Mouse (Mus musculus): Measurements from ENCODE around the gene Pdap1. TPM values are rescaled to one million over a fixed set of nuclear protein-coding genes. Genes with fewer than 3 reads are reported as not detected.

The Pdap1 gene
- 114 and 122 TPM in 2 replicates for polyA plus RNA-seq (2015; fragmentation: Nextera tagmentation; extraction: Ambion mirVana)

- Histone ChIP-seq H3K9me3 (no peaks in the 10 kb centered on the region), H3K27ac (replicated peaks) (peak within 1 kb of the TSS; percentile 96), H3K4me1 (replicated peaks) (peaks cover 30% of the 10 kb centered on the region), H3K9ac (peak within 1 kb of the TSS; percentile 80), H3K27me3 (no peaks in the 10 kb centered on the region), H3K4me2 (peak within 1 kb of the TSS; percentile 92), H3K36me3 (peaks cover 42% of the 10 kb centered on the region), H3K4me3 (peak within 1 kb of the TSS; percentile 79)
- under 1% methylated on average over 84 of the region's 84 CpGs for WGBS
- ATAC-seq (ENCODE audit: low FRiP score, low read depth) = peak; percentile 93
Measured at GRCm38 (mm10) chr5:145139571-145140519, at the start of gene Pdap1, which contains the start of gene Bud31. Gene Pdap1, minus strand, starts transcription at chr5:145140238. Gene Bud31, plus strand, starts transcription at chr5:145140362.

- H3K36me3 ChIP-seq = peaks cover 41% of the 10 kb centered on the region
- H3K4me2 ChIP-seq = 0 out of 2 replicates have a peak overlapping the region, but pooled peaks have one; percentile 77
- no peak overlapping the region for H3K4me3 ChIP-seq
- 98% methylated on average over 6 of the region's 6 CpGs for WGBS
- ATAC-seq (ENCODE audit: low FRiP score, low read depth) = no peak
- H3K9ac ChIP-seq = no peak overlapping the region
- peaks cover 28% of the 10 kb centered on the region for H3K4me1 ChIP-seq (replicated peaks)
- H3K27me3 ChIP-seq = no peaks in the 10 kb centered on the region
- no peaks in the 10 kb centered on the region for H3K9me3 ChIP-seq
- H3K27ac ChIP-seq (replicated peaks) = no peak overlapping the region
Measured at GRCm38 (mm10) chr5:145189416-145189815, 49.4 kb upstream of the Pdap1 start.

GRCm38 (mm10) chr5:145185244-145185643 lies 45.2 kb upstream of the Pdap1 start:
- 87% methylated on average over 2 of the region's 2 CpGs for WGBS
- Histone ChIP-seq H3K27me3 (no peaks in the 10 kb centered on the region), H3K4me1 (replicated peaks) (peaks cover 16% of the 10 kb centered on the region), H3K27ac (replicated peaks) (no peak overlapping the region), H3K4me3 (no peak overlapping the region), H3K9ac (no peak overlapping the region), H3K9me3 (no peaks in the 10 kb centered on the region), H3K4me2 (no peak overlapping the region), H3K36me3 (peaks cover 67% of the 10 kb centered on the region)
- ATAC-seq (ENCODE audit: low FRiP score, low read depth) = no peak

- Histone ChIP-seq H3K36me3 (peaks cover 91% of the 10 kb centered on the region), H3K9ac (no peak overlapping the region), H3K4me2 (no peak overlapping the region), H3K4me3 (no peak overlapping the region), H3K4me1 (replicated peaks) (no peaks in the 10 kb centered on the region), H3K27ac (replicated peaks) (no peak overlapping the region), H3K9me3 (no peaks in the 10 kb centered on the region), H3K27me3 (no peaks in the 10 kb centered on the region)
- no peak for ATAC-seq (ENCODE audit: low FRiP score, low read depth)
- WGBS = 89% methylated on average over 18 of the region's 18 CpGs
Measured at GRCm38 (mm10) chr5:145178461-145178980, 38.5 kb upstream of the Pdap1 start.

- Histone ChIP-seq H3K9me3 (no peaks in the 10 kb centered on the region), H3K27me3 (no peaks in the 10 kb centered on the region), H3K36me3 (peaks cover 25% of the 10 kb centered on the region), H3K27ac (replicated peaks) (peak overlapping the region; percentile 82), H3K4me2 (peak overlapping the region; percentile 94), H3K4me1 (replicated peaks) (peaks cover 25% of the 10 kb centered on the region), H3K9ac (peak overlapping the region; percentile 96), H3K4me3 (peak overlapping the region; percentile 92)
- peak; percentile 76 for ATAC-seq (ENCODE audit: low FRiP score, low read depth)
- WGBS = 0% methylated on average over 26 of the region's 28 CpGs
Measured at GRCm38 (mm10) chr5:145167306-145167661, 27.2 kb upstream of the Pdap1 start.

GRCm38 (mm10) chr5:145166536-145167305 lies 26.7 kb upstream of the Pdap1 start, which contains the start of the genes Ptcd1 and Cpsf4:
Gene Ptcd1, minus strand, starts transcription at chr5:145167108.
Gene Cpsf4, plus strand, starts transcription at chr5:145167213.
- H3K27ac ChIP-seq (replicated peaks) = peak within 1 kb of the TSS; percentile 84
- under 1% methylated on average over 49 of the region's 51 CpGs for WGBS
- no peaks in the 10 kb centered on the region for H3K27me3 ChIP-seq
- peak within 1 kb of the TSS; percentile 96 for H3K9ac ChIP-seq
- peak within 1 kb of the TSS; percentile 94 for H3K4me2 ChIP-seq
- peak; percentile 93 for ATAC-seq (ENCODE audit: low FRiP score, low read depth)
- peaks cover 23% of the 10 kb centered on the region for H3K36me3 ChIP-seq
- H3K9me3 ChIP-seq = no peaks in the 10 kb centered on the region
- peaks cover 25% of the 10 kb centered on the region for H3K4me1 ChIP-seq (replicated peaks)
- peak within 1 kb of the TSS; percentile 92 for H3K4me3 ChIP-seq

GRCm38 (mm10) chr5:145165184-145165583 lies 25.1 kb upstream of the Pdap1 start:
- H3K36me3 ChIP-seq = peaks cover 25% of the 10 kb centered on the region
- 89% methylated on average over 15 of the region's 15 CpGs for WGBS

GRCm38 (mm10) chr5:145164710-145165109 lies 24.7 kb upstream of the Pdap1 start:
- no peak for ATAC-seq (ENCODE audit: low FRiP score, low read depth)
- Histone ChIP-seq H3K4me3 (no peak overlapping the region), H3K9me3 (no peaks in the 10 kb centered on the region), H3K4me2 (no peak overlapping the region), H3K27ac (replicated peaks) (no peak overlapping the region), H3K27me3 (no peaks in the 10 kb centered on the region), H3K36me3 (peaks cover 27% of the 10 kb centered on the region), H3K4me1 (replicated peaks) (peaks cover 25% of the 10 kb centered on the region), H3K9ac (no peak overlapping the region)
- 72% methylated on average over 3 of the region's 3 CpGs for WGBS

More at GRCm38 (mm10) chr5:145165184-145165583, 25.1 kb upstream of the Pdap1 start:
- Histone ChIP-seq H3K4me1 (replicated peaks) (peaks cover 25% of the 10 kb centered on the region), H3K9ac (no peak overlapping the region), H3K27ac (replicated peaks) (no peak overlapping the region), H3K4me2 (no peak overlapping the region), H3K27me3 (no peaks in the 10 kb centered on the region), H3K9me3 (no peaks in the 10 kb centered on the region), H3K4me3 (no peak overlapping the region)
- no peak for ATAC-seq (ENCODE audit: low FRiP score, low read depth)

- WGBS = 96% methylated on average over 14 of the region's 14 CpGs
Measured at GRCm38 (mm10) chr5:145161361-145161760, 21.3 kb upstream of the Pdap1 start.

GRCm38 (mm10) chr5:145152690-145153089 lies 12.7 kb upstream of the Pdap1 start:
- ATAC-seq (ENCODE audit: low FRiP score, low read depth) = no peak
- H3K36me3 ChIP-seq = peaks cover 87% of the 10 kb centered on the region
- H3K9me3 ChIP-seq = no peaks in the 10 kb centered on the region
- no peak overlapping the region for H3K4me2 ChIP-seq
- no peak overlapping the region for H3K4me3 ChIP-seq
- no peaks in the 10 kb centered on the region for H3K4me1 ChIP-seq (replicated peaks)
- WGBS = 92% methylated on average over 5 of the region's 5 CpGs
- H3K27me3 ChIP-seq = no peaks in the 10 kb centered on the region
- H3K9ac ChIP-seq = no peak overlapping the region
- no peak overlapping the region for H3K27ac ChIP-seq (replicated peaks)

More at GRCm38 (mm10) chr5:145161361-145161760, 21.3 kb upstream of the Pdap1 start:
- no peak for ATAC-seq (ENCODE audit: low FRiP score, low read depth)
- Histone ChIP-seq H3K27me3 (no peaks in the 10 kb centered on the region), H3K36me3 (peaks cover 55% of the 10 kb centered on the region), H3K27ac (replicated peaks) (no peak overlapping the region), H3K4me1 (replicated peaks) (peaks cover 8% of the 10 kb centered on the region), H3K4me3 (no peak overlapping the region), H3K9ac (no peak overlapping the region), H3K9me3 (no peaks in the 10 kb centered on the region), H3K4me2 (no peak overlapping the region)

GRCm38 (mm10) chr5:145149294-145149693 lies 9.3 kb upstream of the Pdap1 start:
- no peak for ATAC-seq (ENCODE audit: low FRiP score, low read depth)
- H3K9me3 ChIP-seq = no peaks in the 10 kb centered on the region
- H3K27ac ChIP-seq (replicated peaks) = no peak overlapping the region
- H3K36me3 ChIP-seq = peaks cover 93% of the 10 kb centered on the region
- H3K9ac ChIP-seq = no peak overlapping the region
- no peak overlapping the region for H3K4me2 ChIP-seq
- WGBS = 94% methylated on average over 6 of the region's 6 CpGs
- H3K4me1 ChIP-seq (replicated peaks) = no peaks in the 10 kb centered on the region
- H3K4me3 ChIP-seq = no peak overlapping the region
- H3K27me3 ChIP-seq = no peaks in the 10 kb centered on the region

All from hindbrain, embryonic 15.5 days (tissue).